In genomic region chr2:181155801-181156200, GRCm38 (mm10) we compare ENCODE assay signal across 9 mouse cellular contexts. TPM values are rescaled to one million over a fixed set of nuclear protein-coding genes. Genes with fewer than 3 reads are reported as not detected.
DNase-seq lines count a peak whose midpoint lies in the region; ATAC-seq lines count a peak whose summit lies in the region.
"Had no signal": no experiment of that assay in that cellular context is flagged by ENCODE, and none has a peak within 500 bp of the region (broad histone marks: within the 10 kb centered on the region; RNA-seq: fewer than 3 reads in every experiment).

No protein-coding gene starts in this region.

- 72% methylated on average over 4 of the region's 4 CpGs for WGBS in midbrain, embryonic 11.5 days

- H3K4me2 ChIP-seq in midbrain, embryonic 11.5 days: peak overlapping the region; percentile 60; the same call in 1 of the 2 replicates

- H3K4me3 ChIP-seq in midbrain, embryonic 11.5 days (ENCODE audit: low read depth, low read length): peak overlapping the region; percentile 38

- H3K9me3 ChIP-seq in midbrain, embryonic 11.5 days (ENCODE audit: control insufficient read depth, low read length): no peaks in the 10 kb centered on the region
- H3K9me3 ChIP-seq: limb, embryonic 12.5 days had no signal

- H3K27me3 ChIP-seq in midbrain, embryonic 11.5 days (ENCODE audit: control insufficient read depth, insufficient read depth, low read length): peaks cover 16% of the 10 kb centered on the region

- H3K36me3 ChIP-seq in midbrain, embryonic 11.5 days (ENCODE audit: control insufficient read depth, insufficient read depth, low read length): no peaks in the 10 kb centered on the region
- H3K36me3 ChIP-seq: limb, embryonic 12.5 days had no signal

- DNase-seq in adrenal gland, postnatal 10 days: peak; percentile 45
- DNase-seq in adrenal gland, postnatal 4 days (ENCODE audit: low spot score in 2 of 2): no peak
- DNase-seq in cerebellum, adult 11 months: peak; percentile 75
- DNase-seq in gastrocnemius, postnatal 10 days: peak; percentile 48
- DNase-seq in midbrain, embryonic 11.5 days (ENCODE audit: low spot score, missing footprints): no peak
- no peak for DNase-seq in natural killer cell, adult 2 months (ENCODE audit: low spot score in 2 of 2)
- no peak for DNase-seq in testis, postnatal 10 days (ENCODE audit: low spot score)
- no peak for DNase-seq in ovary, postnatal 14 days (ENCODE audit: low spot score)

- H3K27ac ChIP-seq in midbrain, embryonic 11.5 days (ENCODE audit: low read depth, low read length): no peak overlapping the region
- H3K27ac ChIP-seq: limb, embryonic 12.5 days had no signal

- peaks cover 15% of the 10 kb centered on the region for H3K4me1 ChIP-seq in midbrain, embryonic 11.5 days (ENCODE audit: control insufficient read depth, insufficient read depth, low read length)

- no peak overlapping the region for H3K9ac ChIP-seq in midbrain, embryonic 11.5 days (ENCODE audit: low read length)
- H3K9ac ChIP-seq: limb, embryonic 12.5 days had no signal

- ATAC-seq in midbrain, embryonic 11.5 days (ENCODE audit: low FRiP score): peak; percentile 14; the same call in 1 of the 2 replicates

RNA-seq across cellular contexts. Expression of gene Eef1a2, which starts 1.0 kb away (rescaled TPM):
- 100 to 1,000 TPM in 1 of 2 experiments, 10 to 100 TPM in 1; 69.0 to 168 TPM for total RNA-seq in adrenal gland, postnatal 10 days (2021)
- total RNA-seq in adrenal gland, postnatal 4 days (2021): 10 to 100 TPM; 76.3 to 76.6 TPM
- total RNA-seq in gastrocnemius, postnatal 10 days (2021): 1,000 to 10,000 TPM; 1,498 to 1,682 TPM
- polyA plus RNA-seq in midbrain, embryonic 11.5 days (2014; fragmentation: Nextera tagmentation; extraction: Ambion mirVana): 0.87 and 0.94 TPM in 2 replicates

RNA-seq across cellular contexts. Expression of gene Kcnq2, which starts 20.7 kb away (rescaled TPM):
- total RNA-seq in adrenal gland, postnatal 10 days (2021): 1 to 10 TPM; 4.2 to 8.1 TPM
- total RNA-seq in adrenal gland, postnatal 4 days (2021): 10 to 100 TPM; 12.8 to 13.5 TPM
- under 1 TPM; 0.23 to 0.47 TPM for total RNA-seq in gastrocnemius, postnatal 10 days (2021)
- 8.7 and 8.8 TPM in 2 replicates for polyA plus RNA-seq in midbrain, embryonic 11.5 days (2014; fragmentation: Nextera tagmentation; extraction: Ambion mirVana)

RNA-seq across cellular contexts. Expression of gene Ppdpf, which starts 31.2 kb away (rescaled TPM):
- 10 to 100 TPM; 88.6 to 92.3 TPM for total RNA-seq in adrenal gland, postnatal 10 days (2021)
- 10 to 100 TPM; 91.2 to 93.3 TPM for total RNA-seq in adrenal gland, postnatal 4 days (2021)
- total RNA-seq in gastrocnemius, postnatal 10 days (2021): 10 to 100 TPM; 55.2 to 60.3 TPM
- polyA plus RNA-seq in midbrain, embryonic 11.5 days (2014; fragmentation: Nextera tagmentation; extraction: Ambion mirVana): 414 and 426 TPM in 2 replicates

RNA-seq across cellular contexts. Expression of gene Ptk6, which starts 46.8 kb away (rescaled TPM):
- total RNA-seq in adrenal gland, postnatal 10 days (2021): under 1 TPM; 0.06 to 0.12 TPM
- not detected for total RNA-seq in adrenal gland, postnatal 4 days (2021)
- total RNA-seq in gastrocnemius, postnatal 10 days (2021): not detected
- not detected in 2 replicates for polyA plus RNA-seq in midbrain, embryonic 11.5 days (2014; fragmentation: Nextera tagmentation; extraction: Ambion mirVana)
- polyA plus RNA-seq: limb, embryonic 12.5 days had no signal

RNA-seq across cellular contexts. Expression of gene Srms, which starts 57.2 kb away (rescaled TPM):
- total RNA-seq in adrenal gland, postnatal 10 days (2021): under 1 TPM; 0.30 to 0.36 TPM
- total RNA-seq in adrenal gland, postnatal 4 days (2021): under 1 TPM; 0.20 to 0.85 TPM
- under 1 TPM; 0.12 to 0.14 TPM for total RNA-seq in gastrocnemius, postnatal 10 days (2021)
- 0.14 TPM in 1 of 2 replicates, not detected in the other for polyA plus RNA-seq in midbrain, embryonic 11.5 days (2014; fragmentation: Nextera tagmentation; extraction: Ambion mirVana)

Comparison
In these comparisons a context has a peak if more than half of its experiments do, and no peak if none do; other contexts are left out.
1. DNase-seq: peak in adrenal gland, postnatal 10 days (single experiment), cerebellum, adult 11 months (single experiment) and gastrocnemius, postnatal 10 days (single experiment); none in adrenal gland, postnatal 4 days (0 of 2), midbrain, embryonic 11.5 days (single experiment), natural killer cell, adult 2 months (0 of 2), testis, postnatal 10 days (single experiment) and ovary, postnatal 14 days (single experiment).
2. RNA of gene Eef1a2, which starts 1.0 kb away (total RNA-seq): 1,498 to 1,682 TPM in gastrocnemius, postnatal 10 days; 69.0 to 168 TPM in adrenal gland, postnatal 10 days and 76.3 to 76.6 TPM in adrenal gland, postnatal 4 days; every median in the first group is over 4 times any median in the second.